Mouse (Mus musculus) liver, adult (tissue): ENCODE measurements around the gene Pid1.

ENCODE experiments used
- GATA4 ChIP-seq: IDR thresholded peaks from 2 replicates; pipeline ENCODE4 v1.6.1; 2014; ENCODE audit warnings: mild to moderate bottlenecking, low read length; ENCODE audit not compliant: insufficient replicate concordance

Pid1 gene

GRCm38 (mm10) chr1:84367733-84368132 is 3.8 kb upstream of the Pid1 start:
- no peak for TF ChIP-seq GATA4

GRCm38 (mm10) chr1:84366553-84366952 is 2.6 kb upstream of the Pid1 start:
- no peak for TF ChIP-seq GATA4

- peak; percentile 81 for TF ChIP-seq GATA4
These were observed 1.0 kb downstream of the Pid1 start for GRCm38 (mm10) chr1:84362709-84363617.

- TF ChIP-seq GATA4: no peak
These were observed 1.8 kb downstream of the Pid1 start for GRCm38 (mm10) chr1:84362209-84362608.

GRCm38 (mm10) chr1:84361389-84361788 is 2.6 kb downstream of the Pid1 start:
- TF ChIP-seq GATA4: no peak

- TF ChIP-seq GATA4: no peak
These were observed 4.1 kb downstream of the Pid1 start for GRCm38 (mm10) chr1:84359611-84360500.

- no peak for TF ChIP-seq GATA4
These were observed 6.8 kb downstream of the Pid1 start for GRCm38 (mm10) chr1:84357216-84357615.

- TF ChIP-seq GATA4: no peak
These were observed 13.7 kb downstream of the Pid1 start for GRCm38 (mm10) chr1:84350262-84350661.

GRCm38 (mm10) chr1:84347796-84348476 is 16.0 kb downstream of the Pid1 start:
- TF ChIP-seq GATA4: no peak

- no peak for TF ChIP-seq GATA4
These were observed 38.7 kb downstream of the Pid1 start for GRCm38 (mm10) chr1:84325309-84325708.

- no peak for TF ChIP-seq GATA4
These were observed 42.7 kb downstream of the Pid1 start for GRCm38 (mm10) chr1:84321327-84321726.

GRCm38 (mm10) chr1:84318569-84318968 is 45.4 kb downstream of the Pid1 start:
- TF ChIP-seq GATA4: no peak

- no peak for TF ChIP-seq GATA4
These were observed 46.2 kb downstream of the Pid1 start for GRCm38 (mm10) chr1:84317827-84318226.

- TF ChIP-seq GATA4: no peak
These were observed 54.0 kb downstream of the Pid1 start for GRCm38 (mm10) chr1:84309966-84310460.
